Mouse (Mus musculus) heart, adult 8-10 months (tissue): ENCODE results near the gene Cul7. TPM values are rescaled to one million over a fixed set of nuclear protein-coding genes. Genes with fewer than 3 reads are reported as not detected.

Experiments used
- DNase-seq: peaks from one replicate; pipeline ENCODE4 v3.0.0; 2022; ENCODE audit warnings: low spot score
- total RNA-seq, 4 experiments: library from RNA; stranded (reverse); gene quantifications; 2 replicates each; pipeline ENCODE4 v1.2.4; 2022

Cul7 gene
- total RNA-seq, 4 experiments from 2014 or later, result 16.5 to 21.2 (median 18.7) TPM

DNA sequence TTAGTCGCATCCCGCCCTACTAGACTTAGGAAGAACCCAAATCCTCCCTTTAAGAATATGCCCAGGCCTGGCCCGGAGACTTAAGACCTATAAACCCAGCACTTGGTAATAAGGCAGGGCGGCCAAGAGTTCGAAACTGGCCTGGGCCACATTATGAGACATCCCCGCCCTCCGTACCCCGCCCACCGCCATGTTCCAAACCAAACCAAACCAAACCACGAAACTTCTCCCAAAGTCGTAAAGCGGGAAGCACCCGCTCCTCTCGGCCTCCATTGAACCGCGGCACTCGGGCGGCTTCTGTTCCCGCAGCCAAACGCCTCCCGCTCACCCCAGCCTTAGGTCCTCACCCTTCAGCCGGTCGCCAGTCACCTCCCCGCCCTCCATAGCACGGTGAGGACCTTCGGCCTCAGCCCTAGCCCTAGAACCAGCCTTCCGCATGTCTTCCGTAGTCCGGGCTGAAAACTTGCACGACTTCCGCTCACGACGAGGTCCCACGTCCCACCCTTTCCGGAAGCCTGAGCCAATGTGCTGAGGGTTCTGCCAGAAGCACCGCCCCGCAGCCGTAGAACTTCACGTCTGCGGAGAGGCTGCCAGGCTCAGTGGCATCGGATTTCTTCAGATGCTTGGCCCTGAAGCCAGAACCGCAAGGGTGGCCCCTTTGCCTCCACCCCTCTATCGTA, 23.9 kb downstream of the Cul7 start, which contains the start of gene Rrp36:
Gene Rrp36, minus strand, starts transcription at position 503 of the 680 bp plus-strand sequence.
- peak; percentile 94 for DNase-seq

DNA sequence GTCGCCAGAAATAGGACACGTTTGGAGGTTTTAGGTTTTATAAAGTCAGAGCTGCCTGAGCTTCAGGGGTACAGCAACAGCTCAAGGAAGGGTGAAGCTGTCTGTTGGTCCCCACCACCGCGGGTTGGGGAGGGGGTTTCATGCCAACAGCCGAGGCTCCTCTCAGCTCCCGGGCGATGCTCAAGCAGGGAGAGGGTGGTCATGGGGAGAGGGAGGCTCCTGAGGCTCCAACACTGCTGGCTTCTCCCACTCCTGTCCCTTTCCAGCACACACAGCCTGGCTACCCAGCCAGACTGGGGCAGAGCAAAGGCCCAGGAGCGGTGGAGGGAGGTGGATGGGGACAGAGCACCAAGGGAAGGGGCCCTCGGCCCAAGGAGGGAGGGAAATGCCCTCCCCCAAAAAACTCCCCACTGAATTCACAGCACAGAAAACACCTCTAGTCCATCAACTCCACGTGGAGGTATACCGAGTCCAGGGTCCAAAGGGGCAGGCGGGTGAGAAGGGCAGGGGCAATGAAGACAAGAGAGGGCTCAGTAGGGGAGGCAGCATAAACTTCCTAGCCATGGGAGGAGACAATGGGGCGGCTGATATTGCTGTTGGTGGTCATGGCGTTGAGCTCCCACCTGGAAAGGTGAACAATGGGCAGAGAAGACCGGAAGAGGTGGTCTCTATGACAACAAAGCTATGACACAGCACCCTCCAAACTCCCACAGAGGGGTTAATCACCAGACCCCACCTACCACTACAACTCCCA, 24.6 kb downstream of the Cul7 start:
- DNase-seq, result no peak

DNA sequence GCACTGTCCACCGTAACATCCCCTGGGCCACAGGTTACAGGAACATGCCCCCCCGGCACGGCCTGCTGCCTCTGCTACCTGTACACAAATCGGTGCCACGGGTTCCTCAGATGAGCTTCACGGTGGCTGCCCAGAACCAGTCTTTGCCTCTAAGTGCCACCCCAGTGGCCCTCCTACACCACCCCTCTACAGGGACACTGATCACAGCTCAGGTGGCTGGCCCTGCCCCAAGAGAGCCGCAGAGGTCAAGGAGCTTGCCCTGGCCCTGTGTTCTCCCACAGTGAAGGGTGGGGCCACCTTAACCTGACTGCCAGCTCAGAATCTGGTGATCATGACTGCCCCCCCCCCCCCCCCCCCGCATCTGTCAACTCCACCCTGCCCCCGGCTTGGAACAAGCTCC, 28.3 kb downstream of the Cul7 start, which contains the start of gene Mea1:
Gene Mea1, plus strand, starts transcription at position 378 of the 400 bp plus-strand sequence.
- no peak for DNase-seq

DNA sequence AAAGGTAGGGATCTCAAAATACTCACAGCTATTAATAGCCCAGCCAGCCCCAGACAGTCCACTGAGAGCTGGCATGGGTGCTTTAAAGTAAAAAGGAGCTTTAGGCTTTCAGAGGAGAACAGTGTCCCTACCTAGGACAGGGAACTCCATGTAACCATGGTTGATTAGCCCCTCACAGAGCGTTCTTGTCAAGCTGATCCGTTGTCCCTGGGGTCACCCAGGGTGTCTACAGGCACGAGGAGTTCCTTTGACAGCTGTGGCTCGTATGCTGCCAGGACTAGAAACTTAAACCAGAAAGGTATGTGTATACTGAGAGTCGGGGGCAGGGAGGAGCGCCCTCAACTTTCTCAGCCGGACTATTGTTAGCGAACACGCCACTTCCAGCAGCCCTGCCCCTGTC, 28.8 kb downstream of the Cul7 start:
- DNase-seq, result peak; percentile 34

DNA sequence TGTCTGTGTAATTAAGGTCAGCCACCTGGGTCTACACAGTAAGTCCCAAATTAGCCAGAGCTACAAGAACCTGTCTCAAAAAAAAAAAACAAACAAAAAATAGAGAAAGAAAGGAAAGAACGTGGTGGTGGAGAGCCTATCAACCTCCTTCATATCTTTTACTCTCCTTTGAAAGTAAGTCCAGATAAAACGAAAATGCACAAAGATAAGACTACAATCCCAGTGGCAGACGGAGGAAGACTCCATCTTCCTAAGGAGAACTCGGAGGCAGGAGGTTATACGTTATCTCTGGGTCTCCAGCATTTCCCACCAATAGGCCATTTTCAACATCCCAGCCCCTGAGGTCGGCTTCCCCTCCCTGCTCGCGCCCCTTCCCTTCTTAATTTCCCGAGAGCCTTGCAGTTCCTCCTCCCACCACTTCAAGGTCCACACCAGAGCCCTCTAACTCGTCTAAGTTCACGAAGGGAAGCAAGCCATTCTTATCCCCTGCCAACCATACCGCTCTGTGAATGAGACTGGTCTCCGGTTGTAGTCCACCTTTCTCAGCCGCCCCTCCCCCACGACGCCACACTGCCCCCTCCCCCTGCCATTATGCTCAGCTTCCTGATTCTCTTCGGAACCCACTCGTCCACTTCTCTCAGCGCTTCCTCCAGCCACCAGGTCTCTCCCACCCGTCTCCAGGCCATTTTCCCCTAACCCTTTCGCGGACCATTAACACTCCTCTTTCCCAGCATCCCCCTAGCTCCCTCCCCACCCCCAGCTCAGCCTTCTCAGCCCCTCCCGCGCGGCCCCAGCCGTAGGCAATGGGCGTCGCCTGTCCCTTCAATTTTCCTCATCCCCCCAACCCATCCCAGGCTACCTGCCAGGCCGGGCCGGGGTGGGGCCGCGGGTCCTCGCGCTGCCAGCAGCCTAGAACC, 30.0 kb downstream of the Cul7 start:
- peak; percentile 39 for DNase-seq

DNA sequence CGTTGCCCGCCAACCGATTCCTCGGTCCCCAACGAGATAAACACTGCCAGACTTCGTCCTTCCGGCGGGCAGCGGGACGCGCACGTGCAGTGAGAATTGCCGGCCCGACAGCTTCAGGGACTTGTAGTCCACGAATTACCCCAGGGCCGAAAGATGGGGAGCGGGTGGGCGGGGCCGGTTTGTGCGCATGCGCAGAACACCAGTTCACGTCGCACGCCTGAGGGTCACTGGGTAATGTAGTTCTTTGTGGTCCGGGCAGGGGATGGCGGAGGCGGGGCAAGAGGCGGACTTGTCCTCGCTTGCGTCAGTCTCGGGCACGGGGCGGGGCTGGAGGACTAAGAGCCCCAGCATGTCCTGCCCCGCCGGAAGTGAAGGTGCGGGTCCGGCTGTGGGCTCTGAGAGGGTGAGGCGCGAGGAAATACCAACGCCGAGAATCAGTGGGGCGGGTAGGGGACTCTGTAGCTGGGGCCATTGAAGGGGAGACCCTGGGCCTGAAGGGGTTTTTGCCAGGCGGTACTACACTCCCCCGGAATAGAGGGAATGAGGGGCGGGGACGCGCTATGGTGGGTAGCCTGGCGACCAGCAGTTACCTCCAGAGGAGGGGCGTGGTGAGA, 30.7 kb downstream of the Cul7 start, which contains the start of gene Klhdc3:
Gene Klhdc3, minus strand, starts transcription at position 155 of the 614 bp plus-strand sequence.
- DNase-seq, result peak; percentile 93

DNA sequence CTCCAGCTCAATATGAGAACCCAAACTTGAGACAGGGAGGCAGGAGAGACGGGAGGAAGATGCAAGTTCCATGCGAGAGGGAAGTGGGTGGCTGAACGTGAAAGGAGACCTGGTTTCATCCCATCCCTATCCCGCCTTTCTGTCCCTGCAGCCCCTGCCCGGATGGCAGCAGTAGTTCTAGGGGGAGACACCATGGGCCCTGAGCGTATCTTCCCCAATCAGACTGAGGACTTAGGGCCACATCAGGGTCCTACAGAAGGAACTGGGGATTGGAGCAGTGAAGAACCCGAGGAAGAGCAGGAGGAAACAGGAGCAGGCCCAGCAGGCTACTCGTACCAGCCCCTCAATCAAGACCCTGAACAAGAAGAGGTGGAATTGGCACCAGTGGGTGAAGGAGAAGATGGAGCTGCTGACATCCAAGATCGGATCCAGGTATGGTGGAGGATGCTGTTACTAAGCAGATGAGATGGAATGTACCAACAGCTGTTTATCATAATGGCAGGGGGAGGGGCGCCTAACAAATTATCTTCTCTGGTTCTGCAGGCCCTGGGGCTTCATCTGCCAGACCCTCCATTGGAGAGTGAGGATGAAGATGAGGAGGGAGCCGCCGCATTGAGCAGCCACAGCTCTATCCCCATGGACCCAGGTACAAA, 31.5 kb downstream of the Cul7 start:
- no peak for DNase-seq

DNA sequence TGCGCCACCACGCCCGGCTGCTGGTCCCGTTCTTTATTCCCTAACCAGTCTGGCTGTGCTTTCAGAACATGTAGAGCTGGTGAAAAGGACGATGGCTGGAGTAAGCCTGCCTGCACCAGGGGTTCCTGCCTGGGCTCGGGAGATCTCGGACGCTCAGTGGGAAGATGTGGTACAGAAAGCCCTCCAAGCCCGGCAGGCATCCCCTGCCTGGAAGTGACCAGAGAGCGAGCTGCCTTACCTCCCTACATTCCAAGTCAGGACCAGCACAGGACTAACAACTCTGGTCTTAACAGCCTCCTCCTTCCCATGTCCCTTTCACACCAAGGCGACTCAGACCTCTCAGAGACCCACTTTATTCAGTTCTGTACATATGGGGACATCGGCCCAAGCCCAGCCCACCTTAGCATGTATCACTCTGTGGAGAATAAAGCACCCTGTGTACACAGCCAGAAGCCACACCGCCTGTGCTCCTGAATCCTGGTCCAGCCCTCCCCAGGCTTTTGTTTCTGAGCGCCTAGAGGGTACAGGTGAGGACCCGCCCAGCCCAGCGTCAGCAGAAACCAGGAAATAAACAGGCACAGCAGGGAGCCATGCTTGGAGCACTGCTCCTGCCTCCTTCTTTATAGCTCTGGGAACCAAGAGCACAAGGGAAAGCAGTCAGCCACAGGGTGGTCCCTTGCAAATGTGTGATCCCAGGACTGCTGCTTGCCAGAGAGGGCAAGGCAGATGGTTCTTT, 32.7 kb downstream of the Cul7 start:
- DNase-seq, result no peak

DNA sequence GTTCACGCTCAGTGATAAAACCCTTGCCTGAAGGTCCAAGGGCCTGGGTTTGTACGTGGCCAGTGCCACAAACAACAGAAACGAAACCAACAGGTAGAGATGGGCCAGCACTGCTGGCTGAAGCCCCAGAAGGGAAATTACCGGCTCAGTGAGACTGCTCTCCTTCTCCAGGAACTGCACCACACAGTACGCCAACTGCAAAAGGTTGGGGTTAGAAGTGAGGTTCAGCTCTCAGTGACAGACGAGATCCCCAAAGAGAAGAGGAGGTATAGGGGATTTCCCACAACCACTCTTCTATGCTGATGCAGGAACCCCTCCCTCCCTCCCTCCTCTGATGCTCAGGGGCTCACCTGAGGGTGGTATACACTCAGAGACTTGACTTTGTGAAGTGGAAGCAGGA, 35.8 kb downstream of the Cul7 start:
- DNase-seq, result no peak

DNA sequence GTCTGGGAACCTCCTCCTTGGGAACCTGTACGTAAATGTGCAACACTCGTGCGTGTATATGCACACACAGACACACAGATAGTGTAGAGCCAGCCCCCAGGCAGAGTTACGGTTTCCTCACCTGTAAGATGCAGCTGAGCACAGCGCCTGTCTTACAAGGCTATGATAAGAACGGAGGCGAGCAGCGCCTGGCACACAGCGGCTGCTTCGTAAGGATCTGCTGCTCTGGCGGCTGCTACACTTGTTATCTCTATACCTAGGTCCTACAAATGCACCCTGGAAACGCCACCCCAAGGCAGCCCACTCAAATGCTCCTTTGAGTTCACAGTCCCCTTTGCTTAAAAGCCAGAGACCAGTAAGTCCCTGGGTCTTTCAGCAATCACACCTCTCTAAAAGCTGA, 40.5 kb downstream of the Cul7 start:
- DNase-seq, result no peak

DNA sequence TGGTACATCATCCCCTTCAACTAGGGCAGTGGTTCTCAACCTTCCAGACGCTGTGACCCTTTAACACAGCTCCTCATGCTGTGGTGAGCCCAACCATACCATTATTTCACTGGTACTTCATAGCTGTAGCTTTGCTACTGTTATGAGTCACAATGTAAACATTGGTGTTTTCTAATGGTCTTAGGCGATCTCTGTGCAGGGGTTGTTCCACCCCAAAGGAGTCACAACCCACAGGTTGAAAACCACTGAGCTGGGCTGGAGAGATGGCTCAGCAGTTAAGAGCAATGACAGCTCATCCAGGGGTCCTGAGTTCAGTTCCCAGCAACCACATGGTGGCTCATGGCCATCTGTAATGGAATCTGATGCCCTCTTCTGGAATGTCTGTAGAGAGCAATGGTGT, 41.3 kb downstream of the Cul7 start:
- no peak for DNase-seq

DNA sequence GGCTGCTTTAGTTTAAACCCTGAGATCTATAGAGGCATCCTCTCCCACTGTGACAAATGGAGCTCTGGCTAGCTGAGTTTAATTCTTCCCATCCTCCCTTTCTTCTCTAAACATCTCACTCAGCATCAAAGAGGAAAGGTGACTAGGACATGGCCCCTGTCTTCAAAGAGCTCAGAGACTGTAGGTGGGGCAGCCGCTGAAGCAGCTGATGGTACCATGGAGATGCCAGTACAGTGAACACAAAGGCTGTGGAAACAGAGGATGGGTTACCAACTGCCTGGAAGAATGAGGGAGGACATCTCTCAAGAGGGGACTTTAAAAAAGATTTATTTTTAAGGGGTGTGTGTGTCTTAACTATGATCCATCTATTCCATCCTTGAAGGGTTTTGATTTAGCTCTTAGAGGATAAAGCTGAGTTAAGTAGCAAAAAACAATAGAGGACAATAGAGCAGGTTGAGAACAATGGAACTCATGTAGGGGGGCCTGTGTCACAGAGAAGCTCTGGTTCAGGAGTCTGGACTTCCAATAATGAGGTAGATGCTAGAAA, 44.5 kb downstream of the Cul7 start:
- DNase-seq, result no peak

DNA sequence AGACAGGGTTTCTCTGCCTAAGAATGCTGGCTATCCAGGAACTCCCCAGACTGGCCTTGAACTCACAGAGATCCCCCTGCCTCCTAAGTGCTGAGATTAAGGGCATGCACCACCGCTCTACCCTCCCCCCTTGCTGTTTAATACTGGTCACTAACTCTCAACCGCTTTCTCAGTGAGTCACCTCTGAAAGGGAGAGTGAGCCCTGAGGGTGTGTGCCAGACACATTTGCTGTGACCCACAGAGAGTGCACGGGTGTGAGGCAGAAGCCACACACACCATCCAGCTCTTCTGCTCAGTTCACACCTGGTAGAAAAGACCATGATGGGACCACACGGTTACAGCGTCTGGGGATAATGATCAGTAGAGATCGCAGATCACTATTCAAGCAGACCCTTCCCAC, 48.4 kb downstream of the Cul7 start:
- DNase-seq, result no peak

DNA sequence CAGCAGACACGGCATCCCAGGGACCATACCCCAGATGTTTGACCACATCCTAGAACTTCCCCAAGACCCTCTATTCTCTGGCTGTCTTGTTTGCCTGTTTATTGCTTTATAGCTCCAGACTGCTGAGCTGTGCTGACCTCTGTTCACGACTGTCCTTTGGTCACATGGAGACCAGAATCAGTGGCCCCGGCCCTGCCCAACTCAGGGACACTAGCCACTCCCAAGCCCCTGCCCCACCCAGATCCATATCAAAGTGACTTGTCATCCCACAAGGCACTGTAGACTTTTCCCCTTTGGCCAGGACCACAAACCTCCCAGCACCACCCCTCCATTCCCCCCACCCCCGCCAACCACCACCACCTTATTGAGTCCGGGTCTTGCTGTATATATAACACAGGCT, 49.1 kb downstream of the Cul7 start:
- DNase-seq, result no peak

DNA sequence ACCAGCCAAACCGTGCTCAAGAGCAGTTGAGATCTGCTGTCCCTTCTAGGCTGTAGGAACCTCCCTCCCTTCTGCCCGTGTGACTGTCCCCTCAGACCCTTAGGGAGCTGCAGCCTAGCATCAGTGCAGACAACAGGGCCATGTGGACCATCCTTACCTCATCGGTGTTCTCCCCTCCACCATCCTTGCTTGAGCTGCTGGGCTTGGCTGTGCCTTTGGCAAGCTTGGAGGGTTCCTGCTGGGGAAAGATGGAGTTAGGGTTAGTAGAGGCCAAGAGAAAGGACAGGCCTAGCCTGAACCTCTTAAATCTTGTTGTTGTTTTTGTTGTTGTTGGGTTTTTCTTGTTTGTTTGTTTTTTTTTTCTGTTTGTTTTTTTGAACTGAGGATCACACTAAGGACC, 49.8 kb downstream of the Cul7 start:
- no peak for DNase-seq

DNA sequence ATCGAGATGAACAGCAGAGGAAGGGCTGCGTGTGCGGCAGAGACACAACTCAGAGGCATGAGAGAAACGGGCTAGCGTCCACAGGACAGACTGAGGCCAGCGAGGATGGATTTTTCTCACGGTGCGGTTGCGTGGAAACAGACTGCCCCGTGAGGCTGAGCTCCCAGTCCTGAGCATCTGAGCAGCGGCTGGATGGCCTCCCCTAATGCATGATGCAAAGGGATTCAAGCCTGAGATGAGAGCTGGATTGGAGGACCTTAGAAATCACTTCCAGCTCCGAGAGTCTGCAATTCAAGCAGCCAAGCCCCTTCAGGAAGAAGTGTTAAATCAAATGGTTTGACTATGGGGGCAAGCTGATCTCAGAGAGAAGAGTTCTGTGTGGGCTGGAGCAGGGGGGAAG, 51.4 kb downstream of the Cul7 start:
- no peak for DNase-seq

DNA sequence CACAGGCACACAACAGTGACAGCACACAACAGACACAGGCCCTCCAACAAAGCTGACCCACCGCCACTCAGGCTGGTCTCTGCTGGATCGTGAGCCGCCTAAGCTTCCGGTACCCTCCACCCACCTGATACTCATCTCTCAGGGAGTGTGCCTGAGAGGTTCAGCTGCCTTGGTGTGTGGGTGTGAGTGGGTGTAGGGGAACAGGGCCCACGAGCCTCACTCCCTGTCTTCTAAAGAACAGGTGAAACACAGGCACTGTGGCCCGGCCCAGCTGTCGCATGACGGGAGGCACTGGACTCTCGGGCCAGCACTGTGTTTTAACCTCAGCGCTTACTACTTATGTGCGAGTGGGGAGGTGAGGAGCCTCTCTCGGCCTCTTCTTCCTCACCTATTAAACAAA, 52.0 kb downstream of the Cul7 start:
- no peak for DNase-seq

DNA sequence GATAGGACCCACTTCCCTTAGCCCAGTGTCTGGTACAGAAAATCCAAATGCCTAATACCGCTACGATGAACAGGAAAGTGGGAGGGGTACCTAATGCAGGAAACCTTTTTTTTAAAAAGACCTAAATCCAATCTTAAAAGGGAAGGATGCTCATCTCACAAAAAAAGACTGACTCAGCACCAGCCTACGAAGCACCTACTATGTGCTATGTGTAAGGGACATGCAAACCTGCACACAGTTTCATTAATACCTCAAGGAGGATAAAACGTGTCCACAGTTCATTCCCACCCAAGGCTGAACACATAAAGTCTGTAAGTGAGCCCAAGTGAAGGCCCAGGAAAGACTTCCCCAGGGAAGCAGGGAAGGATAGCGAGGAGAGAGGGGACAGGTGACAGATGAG, 52.4 kb downstream of the Cul7 start:
- no peak for DNase-seq

DNA sequence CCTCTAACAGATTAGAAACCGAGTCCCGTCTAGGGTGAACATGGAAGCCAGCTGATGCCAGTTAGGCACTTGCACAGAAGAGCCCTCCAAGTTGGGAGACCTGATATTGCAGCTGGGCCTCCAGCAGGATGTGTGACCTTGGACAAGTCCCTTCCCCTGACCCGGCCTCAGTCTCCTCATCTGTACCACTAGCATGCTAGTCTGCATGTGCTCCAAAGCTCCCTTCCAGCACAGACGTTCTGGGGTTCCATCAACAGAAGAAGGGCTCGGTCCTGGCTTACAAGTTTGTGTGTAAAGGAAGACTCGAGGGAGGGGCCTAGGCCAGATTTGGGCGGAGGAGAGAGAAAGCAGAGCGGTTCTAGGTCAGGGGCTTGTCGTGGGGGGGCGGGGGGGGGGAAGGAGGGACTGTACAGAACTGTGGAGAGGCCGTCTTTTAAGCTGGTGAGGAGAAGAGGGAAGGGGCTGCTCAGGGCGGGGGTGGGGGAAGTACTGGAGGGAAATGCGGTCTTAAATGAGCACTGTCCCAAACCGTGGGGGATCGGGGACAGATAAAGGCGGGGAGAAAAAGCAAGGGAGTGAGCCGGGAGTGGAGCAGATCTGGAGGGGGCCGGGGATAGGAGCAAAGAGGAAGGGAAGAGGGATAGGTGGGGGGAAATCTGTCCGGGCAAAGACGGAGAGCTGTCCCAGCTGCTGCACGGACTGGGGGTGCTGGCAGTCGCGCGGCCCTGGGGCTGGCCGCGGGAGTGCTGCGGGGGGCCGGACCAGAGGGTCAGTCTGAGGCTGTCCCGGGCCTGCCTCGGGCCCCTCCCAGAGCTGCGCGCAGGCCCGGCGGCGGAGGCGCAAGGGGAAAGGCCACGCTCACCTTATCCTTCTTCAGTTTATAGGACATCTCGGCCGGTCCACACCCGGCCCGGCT, 54.1 kb downstream of the Cul7 start:
- DNase-seq, result no peak
